Mouse (Mus musculus) stomach, postnatal 0 days (tissue): ENCODE measurements around the gene Ciapin1. TPM values are rescaled to one million over a fixed set of nuclear protein-coding genes. Genes with fewer than 3 reads are reported as not detected.
"Not testable (repeated sequence)": the region's sequence is repeated elsewhere in the genome, so short reads cannot be mapped to it uniquely, and the experiment has no call there.

ENCODE experiments used
- ATAC-seq: fragments of 200-750 bp; cut with Nextera tagmentation; 2 replicates; pipeline ENCODE4 v1.8.0; 2017; ENCODE audit not compliant: low FRiP score, low TSS enrichment
- DNase-seq: peaks from one replicate; pipeline ENCODE4 v3.0.0-alpha.2; 2016; ENCODE audit warnings: low spot score
- H3K27ac ChIP-seq: fragments of 300-500 bp; sonication (generic); replicated peaks from 2 replicates; pipeline ENCODE4 v1.5.1; 2014; ENCODE audit warnings: mild to moderate bottlenecking, control low read depth
- H3K27me3 ChIP-seq: fragments of 300-500 bp; sonication (generic); 2 replicates; pipeline ENCODE4 v1.6.1; 2014; ENCODE audit warnings: low read length; ENCODE audit not compliant: control insufficient read depth, insufficient read depth
- H3K36me3 ChIP-seq: fragments of 300-500 bp; sonication (generic); 2 replicates; pipeline ENCODE4 v1.6.1; 2014; ENCODE audit warnings: low read length, mixed read lengths; ENCODE audit not compliant: control insufficient read depth, insufficient read depth
- H3K4me1 ChIP-seq: fragments of 300-500 bp; sonication (generic); replicated peaks from 2 replicates; pipeline ENCODE4 v1.6.1; 2014; ENCODE audit warnings: antibody characterized with exemption; ENCODE audit not compliant: control insufficient read depth, insufficient read depth
- H3K4me2 ChIP-seq: fragments of 300-500 bp; sonication (generic); replicated peaks from 2 replicates; pipeline ENCODE4 v1.6.1; 2014; ENCODE audit warnings: low read depth, mild to moderate bottlenecking, control low read depth, moderate library complexity
- H3K4me3 ChIP-seq: fragments of 300-500 bp; sonication (generic); 2 replicates; pipeline ENCODE4 v1.5.1; 2014; ENCODE audit warnings: low read depth, low read length, control low read depth
- H3K9ac ChIP-seq: fragments of 300-500 bp; sonication (generic); 2 replicates; pipeline ENCODE4 v1.6.1; 2014; ENCODE audit warnings: mild to moderate bottlenecking, low read length, control low read depth, mixed read lengths
- H3K9me3 ChIP-seq: fragments of 300-500 bp; sonication (generic); 2 replicates; pipeline ENCODE4 v1.6.1; 2016; ENCODE audit warnings: low read length; ENCODE audit not compliant: control insufficient read depth
- CTCF ChIP-seq: IDR thresholded peaks from 2 replicates; pipeline ENCODE4 v1.5.1; 2016; ENCODE audit warnings: antibody characterized with exemption, low read depth, mild to moderate bottlenecking, moderate library complexity
- EP300 ChIP-seq: optimal IDR thresholded peaks from 2 replicates; pipeline ENCODE3; 2016; ENCODE audit warnings: antibody characterized with exemption
- WGBS: fragments of 180-500 bp; shearing (Covaris S2); extraction: QIAGEN DNeasy Blood & Tissue Kit; methylation state at CpG from one replicate; pipeline ENCODE4 v1.1.7; 2014; 5-methylcytosine and 5-hydroxymethylcytosine counted together
- polyA plus RNA-seq: library from polyadenylated mRNA; unstranded; fragments of >200 nt; fragmentation: Nextera tagmentation; extraction: Ambion mirVana; gene quantifications from 2 replicates; pipeline ENCODE4 v1.2.1, GENCODE M21; 2015

The Ciapin1 gene
- polyA plus RNA-seq, 1 experiment from 2014 or later = 58.8 TPM

- H3K4me3 ChIP-seq = no peak overlapping the region
- no peak for DNase-seq
- no peak overlapping the region for H3K4me2 ChIP-seq
- peaks cover 6% of the 10 kb centered on the region; the same call in 1 of the 2 replicates for H3K36me3 ChIP-seq
- no peak overlapping the region for H3K9ac ChIP-seq
- WGBS = 69% methylated on average over 10 of the region's 10 CpGs
- no peaks in the 10 kb centered on the region for H3K27me3 ChIP-seq
- ATAC-seq = no peak
- H3K9me3 ChIP-seq = no peaks in the 10 kb centered on the region
- H3K27ac ChIP-seq = no peak overlapping the region
- H3K4me1 ChIP-seq = no peaks in the 10 kb centered on the region
- TF ChIP-seq CTCF = peak; percentile 43
- no peak for TF ChIP-seq EP300
Measured at GRCm38 (mm10) chr8:94863897-94864673, 25.9 kb upstream of the Ciapin1 start.

- WGBS = 87% methylated on average over 12 of the region's 12 CpGs
- H3K4me2 ChIP-seq = no peak overlapping the region
- ATAC-seq (0 out of 2 replicates have a peak, but pooled peaks have one; percentile 14), DNase-seq (no peak)
- H3K27ac ChIP-seq = no peak overlapping the region
- H3K9me3 ChIP-seq = no peaks in the 10 kb centered on the region
- TF ChIP-seq CTCF (no peak), EP300 (no peak)
- no peak overlapping the region for H3K4me3 ChIP-seq
- no peaks in the 10 kb centered on the region for H3K27me3 ChIP-seq
- H3K9ac ChIP-seq = no peak overlapping the region
- peaks cover 6% of the 10 kb centered on the region; the same call in 1 of the 2 replicates for H3K36me3 ChIP-seq
- no peaks in the 10 kb centered on the region for H3K4me1 ChIP-seq
Measured at GRCm38 (mm10) chr8:94862487-94863220, 24.5 kb upstream of the Ciapin1 start.

- no peaks in the 10 kb centered on the region for H3K27me3 ChIP-seq
- peaks cover 6% of the 10 kb centered on the region; the same call in 1 of the 2 replicates for H3K36me3 ChIP-seq
- H3K9me3 ChIP-seq = no peaks in the 10 kb centered on the region
- H3K4me2 ChIP-seq = no peak overlapping the region
- DNase-seq = peak; percentile 72
- TF ChIP-seq CTCF (peak; percentile 91), EP300 (no peak)
- no peaks in the 10 kb centered on the region for H3K4me1 ChIP-seq
- no peak overlapping the region for H3K4me3 ChIP-seq
- no peak; the same call in 1 of the 2 replicates for ATAC-seq
- WGBS = 72% methylated on average over 8 of the region's 8 CpGs
- no peak overlapping the region for H3K27ac ChIP-seq
- no peak overlapping the region for H3K9ac ChIP-seq
Measured at GRCm38 (mm10) chr8:94861352-94861910, 23.3 kb upstream of the Ciapin1 start.

GRCm38 (mm10) chr8:94857346-94858173 is 19.4 kb upstream of the Ciapin1 start, which contains the start of gene Polr2c:
TSS of gene Polr2c (plus strand) at chr8:94857450.
- Histone ChIP-seq H3K9ac (peak within 1 kb of the TSS; percentile 97), H3K4me3 (peak within 1 kb of the TSS; percentile 93), H3K4me2 (peak within 1 kb of the TSS; percentile 83), H3K36me3 (peaks cover 16% of the 10 kb centered on the region), H3K27ac (peak within 1 kb of the TSS; percentile 78), H3K27me3 (no peaks in the 10 kb centered on the region), H3K9me3 (no peaks in the 10 kb centered on the region), H3K4me1 (no peaks in the 10 kb centered on the region)
- DNase-seq (peak; percentile 92), ATAC-seq (peak; percentile 84)
- WGBS = under 1% methylated on average over 68 of the region's 68 CpGs
- TF ChIP-seq CTCF (peak; percentile 88), EP300 (peak; percentile 10)

GRCm38 (mm10) chr8:94857011-94857345 is 18.8 kb upstream of the Ciapin1 start:
- no peak; the same call in 1 of the 2 replicates for ATAC-seq

GRCm38 (mm10) chr8:94854761-94855160 is 16.6 kb upstream of the Ciapin1 start:
- ATAC-seq, H3K9me3 ChIP-seq, H3K4me1 ChIP-seq, H3K9ac ChIP-seq, H3K27me3 ChIP-seq, DNase-seq, H3K4me3 ChIP-seq, H3K27ac ChIP-seq, H3K4me2 ChIP-seq: not testable (repeated sequence)
- 90% methylated on average over 11 of the region's 11 CpGs for WGBS
- peaks cover 31% of the 10 kb centered on the region for H3K36me3 ChIP-seq

More at GRCm38 (mm10) chr8:94857011-94857345, 18.8 kb upstream of the Ciapin1 start:
- Histone ChIP-seq H3K4me1 (no peaks in the 10 kb centered on the region), H3K36me3 (peaks cover 20% of the 10 kb centered on the region), H3K27me3 (no peaks in the 10 kb centered on the region), H3K9ac (no peak overlapping the region), H3K4me3 (peak overlapping the region; percentile 93; the same call in 1 of the 2 replicates), H3K4me2 (no peak overlapping the region), H3K27ac (no peak overlapping the region), H3K9me3 (no peaks in the 10 kb centered on the region)
- no peak for DNase-seq
- 21% methylated on average over 5 of the region's 5 CpGs for WGBS
- peak; percentile 24 for TF ChIP-seq EP300
- no peak for TF ChIP-seq CTCF
